Mouse (Mus musculus): ENCODE measurements around the gene Eps8. TPM values are rescaled to one million over a fixed set of nuclear protein-coding genes. Genes with fewer than 3 reads are reported as not detected.

The Eps8 gene
- total RNA-seq, 2 experiments from 2014 or later, result 11.4 to 13.5 TPM

- peak; percentile 57 to 62 for DNase-seq
These were observed 42.6 kb downstream of the Eps8 start for GRCm38 (mm10) chr6:137612071-137612547.

GRCm38 (mm10) chr6:137608160-137608930 lies 46.3 kb downstream of the Eps8 start:
- DNase-seq, result no peak

- no peak for DNase-seq
These were observed 48.1 kb downstream of the Eps8 start for GRCm38 (mm10) chr6:137606541-137606940.

- no peak for DNase-seq
These were observed 50.0 kb downstream of the Eps8 start for GRCm38 (mm10) chr6:137604417-137605248.

GRCm38 (mm10) chr6:137598306-137598705 lies 56.4 kb downstream of the Eps8 start:
- no peak for DNase-seq

GRCm38 (mm10) chr6:137597442-137598058 lies 57.1 kb downstream of the Eps8 start:
- no peak for DNase-seq

GRCm38 (mm10) chr6:137592582-137592981 lies 62.1 kb downstream of the Eps8 start:
- no peak for DNase-seq

- DNase-seq, result no peak
These were observed 65.4 kb downstream of the Eps8 start for GRCm38 (mm10) chr6:137589245-137589618.

- DNase-seq, result no peak
These were observed 66.0 kb downstream of the Eps8 start for GRCm38 (mm10) chr6:137588481-137589244.

- no peak for DNase-seq
These were observed 66.8 kb downstream of the Eps8 start for GRCm38 (mm10) chr6:137587866-137588265.

GRCm38 (mm10) chr6:137585229-137585628 lies 69.4 kb downstream of the Eps8 start:
- no peak for DNase-seq

GRCm38 (mm10) chr6:137583056-137583455 lies 71.6 kb downstream of the Eps8 start:
- DNase-seq, result no peak

- peak; percentile 27 to 31 for DNase-seq
These were observed 72.3 kb downstream of the Eps8 start for GRCm38 (mm10) chr6:137582207-137582889.

GRCm38 (mm10) chr6:137581331-137582010 lies 73.2 kb downstream of the Eps8 start:
- no peak for DNase-seq

GRCm38 (mm10) chr6:137580503-137580902 lies 74.2 kb downstream of the Eps8 start:
- DNase-seq, result no peak

- no peak for DNase-seq
These were observed 77.9 kb downstream of the Eps8 start for GRCm38 (mm10) chr6:137576670-137577371.

- DNase-seq, result no peak
These were observed 78.6 kb downstream of the Eps8 start for GRCm38 (mm10) chr6:137576091-137576490.

- no peak for DNase-seq
These were observed 80.8 kb downstream of the Eps8 start for GRCm38 (mm10) chr6:137573897-137574296.

- no peak for DNase-seq
These were observed 84.0 kb downstream of the Eps8 start for GRCm38 (mm10) chr6:137570718-137571131.

GRCm38 (mm10) chr6:137570019-137570418 lies 84.7 kb downstream of the Eps8 start:
- DNase-seq, result no peak
